Mouse (Mus musculus): Measurements from ENCODE around the gene Ankrd35. TPM values are rescaled to one million over a fixed set of nuclear protein-coding genes. Genes with fewer than 3 reads are reported as not detected.

Gene Ankrd35
- polyA plus RNA-seq, 1 experiment = 0.97 TPM

DNA sequence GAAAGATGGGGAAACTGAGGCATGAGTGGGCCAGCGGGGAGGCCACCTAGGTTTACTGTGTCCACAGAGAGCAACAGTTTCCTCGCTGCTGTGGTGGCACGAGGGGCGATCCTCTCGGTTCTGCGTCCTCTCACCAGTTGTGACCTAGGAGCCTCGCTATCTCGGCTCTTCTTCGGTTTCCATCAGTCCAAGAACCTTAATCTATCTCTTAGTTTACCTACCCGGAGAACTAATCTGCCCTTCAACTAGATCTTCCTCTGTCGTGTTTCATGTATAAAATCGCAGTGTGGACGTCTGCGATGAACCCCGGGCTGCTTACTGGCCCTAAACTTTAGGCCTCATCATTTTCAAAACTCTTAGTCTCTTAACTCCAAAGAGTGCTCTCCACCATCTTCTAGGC, 34.0 kb upstream of the Ankrd35 start:
- H3K36me3 ChIP-seq (ENCODE audit: control insufficient read depth, insufficient read depth, low read length) = peaks cover 3% of the 10 kb centered on the region; the same call in 1 of the 2 replicates
- no peaks in the 10 kb centered on the region; the same call in 1 of the 2 replicates for H3K4me1 ChIP-seq (ENCODE audit: control insufficient read depth, insufficient read depth, insufficient read length)
- H3K27me3 ChIP-seq (ENCODE audit: control insufficient read depth, insufficient read depth, low read length) = no peaks in the 10 kb centered on the region
- DNase-seq (ENCODE audit: low read depth in 1 of 2, low spot score in 2 of 2) = no peak
- peak overlapping the region; percentile 65 for H3K27ac ChIP-seq (ENCODE audit: insufficient read depth, low read length)
- WGBS = 6% methylated on average over 15 of the region's 15 CpGs
- TF ChIP-seq POLR2A (IDR thresholded peaks at IDR 0.05; ENCODE audit: low read depth, low read length) = no peak
- TF ChIP-seq CTCF (IDR thresholded peaks at IDR 0.05; ENCODE audit: extremely low read depth, insufficient read depth, insufficient read length, insufficient replicate concordance) = no peak
- H3K4me3 ChIP-seq (ENCODE audit: extremely low read depth, insufficient read depth, insufficient read length) = peak overlapping the region; percentile 69

DNA sequence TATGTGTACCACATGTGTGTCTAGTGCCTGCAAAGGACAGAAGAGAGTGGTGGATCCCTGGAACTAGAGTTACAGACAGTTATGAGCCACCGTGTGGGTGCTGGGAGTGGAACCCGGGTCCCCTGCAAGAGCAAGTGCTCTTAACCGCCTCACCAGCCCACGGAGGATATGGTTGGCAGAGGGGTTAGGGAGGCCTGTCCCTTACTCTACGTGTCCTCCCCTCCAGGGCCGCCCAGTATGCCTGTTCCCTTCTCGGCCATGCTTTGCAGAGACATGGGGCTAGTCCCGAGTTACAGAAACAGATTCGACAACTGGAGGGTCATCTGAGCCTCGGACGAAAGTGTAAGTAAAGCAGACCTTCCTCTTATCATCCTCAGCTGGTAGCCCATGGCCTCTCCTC, 33.5 kb upstream of the Ankrd35 start:
- DNase-seq (ENCODE audit: low read depth in 1 of 2, low spot score in 2 of 2) = no peak
- H3K27me3 ChIP-seq (ENCODE audit: control insufficient read depth, insufficient read depth, low read length) = no peaks in the 10 kb centered on the region
- no peak overlapping the region for H3K4me3 ChIP-seq (ENCODE audit: extremely low read depth, insufficient read depth, insufficient read length)
- H3K4me1 ChIP-seq (ENCODE audit: control insufficient read depth, insufficient read depth, insufficient read length) = no peaks in the 10 kb centered on the region; the same call in 1 of the 2 replicates
- peaks cover 4% of the 10 kb centered on the region; the same call in 1 of the 2 replicates for H3K36me3 ChIP-seq (ENCODE audit: control insufficient read depth, insufficient read depth, low read length)
- TF ChIP-seq POLR2A (IDR thresholded peaks at IDR 0.05; ENCODE audit: low read depth, low read length) (no peak), CTCF (IDR thresholded peaks at IDR 0.05; ENCODE audit: extremely low read depth, insufficient read depth, insufficient read length, insufficient replicate concordance) (no peak)
- no peak overlapping the region for H3K27ac ChIP-seq (ENCODE audit: insufficient read depth, low read length)
- 74% methylated on average over 11 of the region's 11 CpGs for WGBS

DNA sequence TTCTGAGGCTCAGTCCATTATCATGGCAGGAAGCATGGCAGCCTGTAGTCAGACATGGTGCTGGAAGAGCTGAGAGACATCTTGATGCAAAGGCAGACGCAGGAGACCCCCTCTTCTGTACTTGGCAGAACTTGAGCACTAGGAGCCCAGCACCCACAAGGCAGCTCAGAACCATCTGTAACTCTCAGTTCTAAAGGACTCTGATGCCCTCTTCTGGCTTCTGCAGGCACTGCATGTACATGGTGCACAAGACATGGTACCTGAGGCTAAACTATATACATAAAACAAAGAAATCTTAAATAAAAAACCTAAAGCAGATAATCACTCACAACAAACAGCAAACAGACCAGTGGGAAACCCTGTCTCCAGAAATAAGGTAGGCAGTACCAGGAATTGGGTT, 30.7 kb upstream of the Ankrd35 start:
- Histone ChIP-seq H3K4me3 (ENCODE audit: extremely low read depth, insufficient read depth, insufficient read length) (no peak overlapping the region), H3K27ac (ENCODE audit: insufficient read depth, low read length) (no peak overlapping the region), H3K4me1 (ENCODE audit: control insufficient read depth, insufficient read depth, insufficient read length) (no peaks in the 10 kb centered on the region; the same call in 1 of the 2 replicates), H3K27me3 (ENCODE audit: control insufficient read depth, insufficient read depth, low read length) (no peaks in the 10 kb centered on the region), H3K36me3 (ENCODE audit: control insufficient read depth, insufficient read depth, low read length) (peaks cover 7% of the 10 kb centered on the region; the same call in 1 of the 2 replicates)
- TF ChIP-seq CTCF (IDR thresholded peaks at IDR 0.05; ENCODE audit: extremely low read depth, insufficient read depth, insufficient read length, insufficient replicate concordance) (peak; percentile 65; the same call in 1 of the 2 replicates), POLR2A (IDR thresholded peaks at IDR 0.05; ENCODE audit: low read depth, low read length) (no peak)
- WGBS = 78% methylated on average over 1 of the region's 1 CpGs
- peak; percentile 31 to 77 for DNase-seq (ENCODE audit: low read depth in 1 of 2, low spot score in 2 of 2)

DNA sequence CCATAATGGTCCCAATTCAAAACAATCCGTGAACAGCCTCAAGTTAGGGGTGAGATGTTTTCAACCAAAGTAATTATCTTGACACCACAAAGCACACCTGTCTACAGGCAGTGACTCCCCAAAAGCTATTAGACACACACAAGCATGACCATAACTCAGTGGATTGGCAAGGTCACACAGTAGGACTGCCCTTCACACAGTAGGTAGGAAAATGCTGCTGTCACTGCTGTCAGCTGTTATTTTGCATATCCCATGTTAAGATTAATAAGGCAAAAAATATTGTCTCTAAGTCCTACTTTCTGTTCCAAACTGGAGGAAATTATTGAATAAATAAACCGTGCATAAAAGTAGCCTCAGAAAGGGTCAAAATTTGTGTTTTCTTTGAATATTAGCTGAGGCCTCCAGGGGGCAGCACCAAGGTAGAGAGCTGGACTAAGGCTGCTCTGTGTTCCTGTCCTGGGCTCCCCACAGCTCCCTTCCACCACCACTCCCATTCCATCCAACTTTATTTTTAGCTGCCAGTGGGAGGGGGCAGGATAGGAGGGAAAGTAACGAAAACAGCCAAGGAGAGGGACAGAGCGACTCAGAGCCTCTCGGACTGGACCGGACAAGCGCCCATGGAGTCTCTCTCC, 24.8 kb upstream of the Ankrd35 start, which contains the start of gene Itga10:
Gene Itga10, plus strand, starts transcription at position 567 of the 632 bp plus-strand sequence.
- no peak within 1 kb of the TSS for H3K27ac ChIP-seq (ENCODE audit: insufficient read depth, low read length)
- WGBS = 80% methylated on average over 7 of the region's 7 CpGs
- H3K4me1 ChIP-seq (ENCODE audit: control insufficient read depth, insufficient read depth, insufficient read length) = no peaks in the 10 kb centered on the region
- H3K27me3 ChIP-seq (ENCODE audit: control insufficient read depth, insufficient read depth, low read length) = no peaks in the 10 kb centered on the region
- DNase-seq (ENCODE audit: low read depth in 1 of 2, low spot score in 2 of 2) = peak in 1 of 2 experiments; percentile 31
- TF ChIP-seq POLR2A (IDR thresholded peaks at IDR 0.05; ENCODE audit: low read depth, low read length) = no peak
- TF ChIP-seq CTCF (IDR thresholded peaks at IDR 0.05; ENCODE audit: extremely low read depth, insufficient read depth, insufficient read length, insufficient replicate concordance) = peak; percentile 19; the same call in 1 of the 2 replicates
- no peak within 1 kb of the TSS for H3K4me3 ChIP-seq (ENCODE audit: extremely low read depth, insufficient read depth, insufficient read length)
- peaks cover 9% of the 10 kb centered on the region for H3K36me3 ChIP-seq (ENCODE audit: control insufficient read depth, insufficient read depth, low read length)

DNA sequence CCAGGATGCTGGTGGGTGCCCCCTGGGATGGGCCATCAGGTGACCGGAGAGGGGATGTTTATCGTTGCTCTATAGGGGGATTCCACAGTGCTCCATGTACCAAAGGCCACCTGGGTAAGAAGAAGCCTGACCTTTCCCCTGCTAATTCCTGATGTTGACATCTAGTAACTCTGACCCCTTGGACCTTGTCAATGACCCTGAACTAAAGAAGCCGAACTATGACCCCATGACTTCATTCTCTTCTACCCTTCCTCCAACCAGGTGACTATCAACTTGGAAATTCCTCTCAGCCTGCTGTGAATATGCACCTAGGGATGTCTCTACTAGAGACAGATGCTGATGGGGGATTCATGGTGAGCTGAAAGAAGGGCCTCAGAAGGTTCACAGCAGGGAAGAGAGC, 22.6 kb upstream of the Ankrd35 start:
- whole genome bisulfite sequencing = 96% methylated on average over 3 of the region's 3 CpGs
- no peak overlapping the region for H3K27ac ChIP-seq (ENCODE audit: insufficient read depth, low read length)
- TF ChIP-seq POLR2A (IDR thresholded peaks at IDR 0.05; ENCODE audit: low read depth, low read length) (no peak), CTCF (IDR thresholded peaks at IDR 0.05; ENCODE audit: extremely low read depth, insufficient read depth, insufficient read length, insufficient replicate concordance) (no peak)

GRCm38 (mm10) chr3:96660901-96661300, 9.0 kb upstream of the Ankrd35 start:
- DNase-seq (ENCODE audit: low read depth in 1 of 2, low spot score in 2 of 2) = no peak
- no peaks in the 10 kb centered on the region for H3K36me3 ChIP-seq (ENCODE audit: control insufficient read depth, insufficient read depth, low read length)
- TF ChIP-seq POLR2A (IDR thresholded peaks at IDR 0.05; ENCODE audit: low read depth, low read length) = no peak
- no peak for TF ChIP-seq CTCF (IDR thresholded peaks at IDR 0.05; ENCODE audit: extremely low read depth, insufficient read depth, insufficient read length, insufficient replicate concordance)
- H3K27ac ChIP-seq (ENCODE audit: insufficient read depth, low read length) = no peak overlapping the region
- 49% methylated on average over 2 of the region's 2 CpGs for WGBS
- no peaks in the 10 kb centered on the region; the same call in 1 of the 2 replicates for H3K4me1 ChIP-seq (ENCODE audit: control insufficient read depth, insufficient read depth, insufficient read length)
- no peak overlapping the region for H3K4me3 ChIP-seq (ENCODE audit: extremely low read depth, insufficient read depth, insufficient read length)
- no peaks in the 10 kb centered on the region for H3K27me3 ChIP-seq (ENCODE audit: control insufficient read depth, insufficient read depth, low read length)

More for the DNA sequence above, 22.6 kb upstream of the Ankrd35 start:
- no peaks in the 10 kb centered on the region for H3K4me1 ChIP-seq (ENCODE audit: control insufficient read depth, insufficient read depth, insufficient read length)
- no peaks in the 10 kb centered on the region for H3K27me3 ChIP-seq (ENCODE audit: control insufficient read depth, insufficient read depth, low read length)
- DNase-seq (ENCODE audit: low read depth in 1 of 2, low spot score in 2 of 2) = no peak
- H3K4me3 ChIP-seq (ENCODE audit: extremely low read depth, insufficient read depth, insufficient read length) = no peak overlapping the region
- peaks cover 8% of the 10 kb centered on the region for H3K36me3 ChIP-seq (ENCODE audit: control insufficient read depth, insufficient read depth, low read length)

All from spleen, adult 2 months (tissue).